Mouse (Mus musculus): Measurements from ENCODE around the gene Zhx3. TPM values are rescaled to one million over a fixed set of nuclear protein-coding genes. Genes with fewer than 3 reads are reported as not detected.

Gene Zhx3
- total and polyA plus RNA-seq, 3 experiments, result 7.9 to 36.8 (median 36.7) TPM

DNA sequence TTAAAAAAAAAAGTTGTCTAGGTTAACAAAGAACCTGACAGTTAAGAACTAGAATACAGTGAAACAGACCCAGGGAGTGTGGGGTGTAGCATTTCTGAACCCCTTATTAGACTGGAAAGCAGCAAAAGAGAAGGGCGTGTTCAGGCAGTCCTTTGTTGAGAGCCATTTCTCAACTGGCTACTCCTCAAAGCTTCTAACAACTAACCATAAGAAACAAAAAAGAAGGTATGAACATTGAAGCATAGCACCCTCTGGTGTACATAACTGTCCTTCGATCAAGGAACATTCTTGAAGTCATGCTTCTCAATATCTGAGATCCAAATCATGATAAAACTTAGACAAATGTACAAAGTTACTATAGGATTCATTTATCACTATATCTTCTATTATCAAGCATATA, 79.7 kb downstream of the Zhx3 start:
- intact Hi-C loops (cut with DNase I), result no loop called here
- TF ChIP-seq EP300 (IDR thresholded peaks at IDR 0.05; ENCODE audit: insufficient read depth, low read depth, low read length) (no peak), CTCF (IDR thresholded peaks at IDR 0.05) (peak; percentile 74)
- Histone ChIP-seq H3K4me1 (ENCODE audit: control insufficient read depth, insufficient read depth, low read length) (peaks cover 17% of the 10 kb centered on the region), H3K27me3 (ENCODE audit: control insufficient read depth, insufficient read depth, low read length) (no peaks in the 10 kb centered on the region), H3K79me2 (replicated peaks; ENCODE audit: control insufficient read depth, insufficient read depth, low read length) (peaks cover 2% of the 10 kb centered on the region), H3K4me3 (no peak overlapping the region), H3K27ac (peak overlapping the region; percentile 5), H3K9ac (ENCODE audit: low read depth, low read length) (no peak overlapping the region), H3K36me3 (ENCODE audit: control insufficient read depth, insufficient read depth, low read length) (peaks cover 24% of the 10 kb centered on the region)
- 44% methylated on average over 2 of the region's 2 CpGs for WGBS
- no peak for DNase-seq

DNA sequence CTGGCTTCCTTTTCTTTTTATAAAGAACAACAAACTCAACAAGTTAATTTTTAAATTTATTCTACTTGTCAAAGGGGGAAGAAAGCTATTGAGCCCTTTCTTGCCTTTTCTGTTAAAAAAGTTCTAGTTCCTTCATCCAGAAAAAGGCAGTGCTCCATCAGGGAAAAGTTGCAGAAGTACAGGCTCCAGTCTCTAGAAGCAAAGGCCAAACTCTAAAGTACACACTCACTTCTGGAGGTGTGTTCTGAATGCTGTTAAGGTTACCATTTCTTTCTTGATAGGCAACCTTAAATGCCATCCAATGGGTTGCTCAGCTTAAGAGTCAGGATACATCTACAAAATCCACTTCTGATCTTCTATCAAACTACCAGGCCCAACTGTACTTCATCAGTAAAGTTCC, 83.1 kb downstream of the Zhx3 start:
- no peaks in the 10 kb centered on the region for H3K27me3 ChIP-seq (ENCODE audit: control insufficient read depth, insufficient read depth, low read length)
- H3K79me2 ChIP-seq (replicated peaks; ENCODE audit: control insufficient read depth, insufficient read depth, low read length), result peaks cover 2% of the 10 kb centered on the region
- no peak overlapping the region for H3K4me3 ChIP-seq
- peaks cover 13% of the 10 kb centered on the region for H3K4me1 ChIP-seq (ENCODE audit: control insufficient read depth, insufficient read depth, low read length)
- intact Hi-C loops (cut with DNase I), result loop anchor here (2.0 kb wide), 2 partner anchors 17 to 57 kb away; no protein-coding TSS in a partner anchor
- peaks cover 23% of the 10 kb centered on the region for H3K36me3 ChIP-seq (ENCODE audit: control insufficient read depth, insufficient read depth, low read length)
- TF ChIP-seq CTCF (IDR thresholded peaks at IDR 0.05) (no peak), POLR2A (IDR thresholded peaks at IDR 0.05; ENCODE audit: insufficient read depth, low read depth, low read length) (no peak), EP300 (IDR thresholded peaks at IDR 0.05; ENCODE audit: insufficient read depth, low read depth, low read length) (no peak)
- peak overlapping the region; percentile 54 for H3K27ac ChIP-seq
- DNase-seq, result no peak
- no peak overlapping the region for H3K9ac ChIP-seq (ENCODE audit: low read depth, low read length)

DNA sequence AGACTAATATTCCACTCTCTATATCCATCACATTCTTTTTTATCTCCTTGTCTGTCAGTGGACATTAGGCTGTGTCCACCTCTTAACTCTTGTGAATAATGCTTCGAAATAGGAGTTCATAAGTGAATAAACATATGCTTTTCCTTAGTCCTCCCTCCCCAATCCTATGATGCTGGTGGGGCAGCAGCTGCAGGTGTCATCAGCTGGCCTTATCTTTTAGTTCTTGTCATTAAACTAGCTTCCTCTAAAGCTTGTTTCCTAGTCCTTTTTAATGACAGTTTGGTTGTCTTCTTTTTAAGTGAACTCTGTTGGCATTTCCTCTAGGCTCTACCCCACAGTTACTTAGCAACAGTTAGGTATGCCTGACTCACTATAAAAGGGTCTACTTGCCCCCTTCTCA, 83.8 kb downstream of the Zhx3 start:
- DNase-seq, result no peak
- intact Hi-C loops (cut with DNase I), result loop anchor here (2.0 kb wide), 1 partner anchor 56 kb away; no protein-coding TSS in a partner anchor
- no peak overlapping the region for H3K9ac ChIP-seq (ENCODE audit: low read depth, low read length)
- peaks cover 2% of the 10 kb centered on the region for H3K79me2 ChIP-seq (replicated peaks; ENCODE audit: control insufficient read depth, insufficient read depth, low read length)
- H3K4me3 ChIP-seq, result no peak overlapping the region
- H3K27me3 ChIP-seq (ENCODE audit: control insufficient read depth, insufficient read depth, low read length), result no peaks in the 10 kb centered on the region
- H3K4me1 ChIP-seq (ENCODE audit: control insufficient read depth, insufficient read depth, low read length), result peaks cover 13% of the 10 kb centered on the region
- peak overlapping the region; percentile 54 for H3K27ac ChIP-seq
- TF ChIP-seq POLR2A (IDR thresholded peaks at IDR 0.05; ENCODE audit: insufficient read depth, low read depth, low read length) (no peak), CTCF (IDR thresholded peaks at IDR 0.05) (no peak), EP300 (IDR thresholded peaks at IDR 0.05; ENCODE audit: insufficient read depth, low read depth, low read length) (peak; percentile 69; the same call in 1 of the 2 replicates)
- 50% methylated on average over 1 of the region's 1 CpGs for WGBS
- H3K36me3 ChIP-seq (ENCODE audit: control insufficient read depth, insufficient read depth, low read length), result peaks cover 23% of the 10 kb centered on the region

DNA sequence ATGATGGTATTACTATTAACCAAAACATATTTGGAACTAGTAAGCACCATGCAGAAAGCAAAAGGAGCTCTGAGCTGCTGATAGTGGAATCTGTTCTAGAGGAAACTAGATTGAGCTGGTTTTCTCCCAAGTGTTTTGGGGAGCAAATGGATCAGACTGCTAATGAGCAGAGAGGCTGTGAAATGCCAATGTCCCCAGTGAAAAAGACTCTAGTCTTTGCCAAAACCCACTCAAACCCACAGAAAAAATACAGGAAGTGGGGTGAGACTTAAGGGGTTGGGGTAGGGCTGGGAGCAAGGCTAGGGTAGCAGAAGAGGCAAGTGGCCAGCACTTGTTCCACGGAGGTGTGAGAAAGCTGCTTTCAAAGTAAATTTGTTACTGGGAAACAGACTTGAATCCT, 86.5 kb downstream of the Zhx3 start:
- intact Hi-C loops (cut with DNase I), result no loop called here
- H3K36me3 ChIP-seq (ENCODE audit: control insufficient read depth, insufficient read depth, low read length), result peaks cover 15% of the 10 kb centered on the region
- no peak overlapping the region for H3K9ac ChIP-seq (ENCODE audit: low read depth, low read length)
- no peaks in the 10 kb centered on the region for H3K27me3 ChIP-seq (ENCODE audit: control insufficient read depth, insufficient read depth, low read length)
- WGBS, result 69% methylated on average over 1 of the region's 1 CpGs
- H3K4me3 ChIP-seq, result no peak overlapping the region
- no peak for DNase-seq
- peaks cover 2% of the 10 kb centered on the region for H3K79me2 ChIP-seq (replicated peaks; ENCODE audit: control insufficient read depth, insufficient read depth, low read length)
- H3K4me1 ChIP-seq (ENCODE audit: control insufficient read depth, insufficient read depth, low read length), result peaks cover 9% of the 10 kb centered on the region
- peak overlapping the region; percentile 8; the same call in 1 of the 2 replicates for H3K27ac ChIP-seq
- no peak for TF ChIP-seq POLR2A (IDR thresholded peaks at IDR 0.05; ENCODE audit: insufficient read depth, low read depth, low read length)
- TF ChIP-seq CTCF (IDR thresholded peaks at IDR 0.05), result no peak

DNA sequence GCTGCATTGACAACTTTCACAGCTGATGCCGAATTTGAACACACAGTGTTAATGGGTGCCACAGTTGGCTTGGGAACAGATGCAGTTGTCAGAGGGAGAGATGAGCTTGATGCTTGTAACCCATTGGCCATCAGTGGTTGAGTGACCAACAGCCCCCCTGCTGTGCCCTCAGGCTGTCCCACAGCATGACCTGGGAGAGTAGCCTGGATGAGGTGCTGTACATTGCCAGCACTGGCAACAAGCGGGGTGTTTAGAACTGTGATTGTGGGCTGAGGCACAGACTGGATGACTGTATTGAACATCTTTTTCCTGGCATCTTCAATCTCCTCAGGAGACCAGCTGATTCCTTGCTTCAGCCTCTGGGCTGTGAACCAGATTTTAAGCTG, 92.0 kb downstream of the Zhx3 start:
- H3K27me3 ChIP-seq (ENCODE audit: control insufficient read depth, insufficient read depth, low read length), result no peaks in the 10 kb centered on the region
- H3K9ac ChIP-seq (ENCODE audit: low read depth, low read length), result no peak overlapping the region
- no peaks in the 10 kb centered on the region; the same call in none of the 2 replicates for H3K4me1 ChIP-seq (ENCODE audit: control insufficient read depth, insufficient read depth, low read length)
- DNase-seq, result no peak
- no peak overlapping the region for H3K27ac ChIP-seq
- TF ChIP-seq CTCF (IDR thresholded peaks at IDR 0.05) (no peak), POLR2A (IDR thresholded peaks at IDR 0.05; ENCODE audit: insufficient read depth, low read depth, low read length) (no peak), EP300 (IDR thresholded peaks at IDR 0.05; ENCODE audit: insufficient read depth, low read depth, low read length) (no peak)
- 90% methylated on average over 2 of the region's 2 CpGs for WGBS
- intact Hi-C loops (cut with DNase I), result no loop called here
- H3K4me3 ChIP-seq, result no peak overlapping the region
- H3K79me2 ChIP-seq (replicated peaks; ENCODE audit: control insufficient read depth, insufficient read depth, low read length), result no peaks in the 10 kb centered on the region
- H3K36me3 ChIP-seq (ENCODE audit: control insufficient read depth, insufficient read depth, low read length), result peaks cover under 1% of the 10 kb centered on the region; the same call in 1 of the 2 replicates

DNA sequence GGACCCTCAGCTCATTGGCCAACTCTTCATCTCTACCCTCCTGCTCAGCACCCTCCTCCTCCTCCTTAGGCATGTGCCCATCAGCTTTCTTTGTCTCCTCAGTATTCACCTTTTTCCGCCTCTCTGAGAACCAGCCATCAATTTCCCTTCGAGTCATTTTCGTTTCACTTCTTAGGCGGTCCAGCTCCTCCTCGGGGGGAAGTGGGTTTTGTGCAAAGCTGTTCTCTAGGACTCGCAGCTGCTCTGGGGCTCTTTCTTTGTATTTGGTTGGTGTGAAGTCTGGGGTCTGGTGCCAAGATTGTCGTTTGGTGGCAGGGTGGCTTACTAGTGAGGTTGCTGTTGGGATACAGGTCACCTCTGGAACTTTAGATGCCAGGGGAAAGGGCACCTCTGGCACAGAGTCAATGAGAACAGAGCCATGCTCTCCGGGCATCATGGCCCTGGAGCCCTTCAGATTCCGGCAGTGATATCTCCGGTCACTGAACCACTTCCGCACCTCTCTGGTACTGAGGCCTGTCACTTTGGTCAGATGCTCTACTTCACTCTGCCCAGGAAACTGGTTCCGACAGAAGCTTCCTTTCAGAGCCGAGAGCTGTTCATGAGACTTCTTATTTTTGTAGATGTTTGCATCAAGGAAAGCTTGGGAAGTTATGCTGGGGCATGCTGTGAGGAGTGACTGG, 92.5 kb downstream of the Zhx3 start:
- no peak for DNase-seq
- 92% methylated on average over 13 of the region's 13 CpGs for WGBS
- Histone ChIP-seq H3K27ac (no peak overlapping the region), H3K4me3 (no peak overlapping the region), H3K36me3 (ENCODE audit: control insufficient read depth, insufficient read depth, low read length) (peaks cover under 1% of the 10 kb centered on the region; the same call in 1 of the 2 replicates), H3K4me1 (ENCODE audit: control insufficient read depth, insufficient read depth, low read length) (no peaks in the 10 kb centered on the region; the same call in 1 of the 2 replicates), H3K79me2 (replicated peaks; ENCODE audit: control insufficient read depth, insufficient read depth, low read length) (no peaks in the 10 kb centered on the region), H3K9ac (ENCODE audit: low read depth, low read length) (no peak overlapping the region), H3K27me3 (ENCODE audit: control insufficient read depth, insufficient read depth, low read length) (no peaks in the 10 kb centered on the region)
- intact Hi-C loops (cut with DNase I), result no loop called here
- TF ChIP-seq CTCF (IDR thresholded peaks at IDR 0.05) (no peak), POLR2A (IDR thresholded peaks at IDR 0.05; ENCODE audit: insufficient read depth, low read depth, low read length) (no peak), EP300 (IDR thresholded peaks at IDR 0.05; ENCODE audit: insufficient read depth, low read depth, low read length) (no peak)
